ENCODE assay signal across 10 mouse cellular contexts in the genomic region with DNA sequence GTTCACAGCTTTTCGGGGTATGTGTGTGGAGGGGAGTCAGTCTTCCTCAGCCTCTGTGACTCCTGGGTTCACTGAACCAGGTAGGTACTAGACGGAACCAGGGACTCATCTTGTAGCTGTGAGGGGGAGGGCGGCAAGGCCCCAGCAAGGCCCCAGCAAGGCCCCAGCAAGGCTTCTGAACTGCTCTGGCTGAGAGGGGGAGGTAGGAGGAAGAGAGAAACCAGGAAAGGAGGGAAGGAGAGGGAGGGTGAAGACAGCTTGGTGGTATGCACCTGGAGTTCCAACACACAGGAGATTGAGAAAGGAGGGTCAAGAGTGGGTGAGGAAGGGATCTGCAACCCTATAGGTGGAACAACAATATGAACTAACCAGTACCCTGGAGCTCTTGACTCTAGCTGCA. TPM values are rescaled to one million over a fixed set of nuclear protein-coding genes. Genes with fewer than 3 reads are reported as not detected.
DNase-seq lines count a peak whose midpoint lies in the region; ATAC-seq and TF ChIP-seq lines count a peak whose summit lies in the region.
"Had no signal": no experiment of that assay in that cellular context is flagged by ENCODE, and none has a peak within 500 bp of the region (broad histone marks: within the 10 kb centered on the region; RNA-seq: fewer than 3 reads in every experiment).

No protein-coding gene starts in this region.

- WGBS in heart, embryonic 12.5 days = 66% methylated on average over 3 of the region's 3 CpGs
- WGBS in neural tube, embryonic 12.5 days = 89% methylated on average over 3 of the region's 3 CpGs
- WGBS in hindbrain, postnatal 0 days = 72% methylated on average over 3 of the region's 3 CpGs
- WGBS in stomach, embryonic 14.5 days = 68% methylated on average over 3 of the region's 3 CpGs

- H3K9ac ChIP-seq in heart, embryonic 12.5 days = peak overlapping the region; percentile 54; the same call in 1 of the 2 replicates
- H3K9ac ChIP-seq in neural tube, embryonic 12.5 days = no peak overlapping the region
- 0 out of 2 replicates have a peak overlapping the region, but pooled peaks have one; percentile 24 for H3K9ac ChIP-seq in hindbrain, postnatal 0 days (replicated peaks; ENCODE audit: low read length)
- H3K9ac ChIP-seq in stomach, embryonic 14.5 days (replicated peaks; ENCODE audit: low read depth, low read length) = no peak overlapping the region

- no peak for DNase-seq in heart, adult 8-10 months (ENCODE audit: low spot score)
- DNase-seq in neural tube, embryonic 10.5 days (ENCODE audit: extremely low spot score, low spot score) = no peak
- DNase-seq in hindbrain, postnatal 0 days (ENCODE audit: low spot score) = no peak
- DNase-seq in right cerebral cortex, postnatal 36 days (ENCODE audit: low spot score in 2 of 2) = no peak
- DNase-seq in gastrocnemius, postnatal 10 days = no peak

- no peak overlapping the region for H3K4me3 ChIP-seq in heart, embryonic 12.5 days
- H3K4me3 ChIP-seq in neural tube, embryonic 12.5 days = no peak overlapping the region
- no peak overlapping the region for H3K4me3 ChIP-seq in hindbrain, postnatal 0 days (ENCODE audit: low read length)
- H3K4me3 ChIP-seq in stomach, embryonic 14.5 days (ENCODE audit: low read depth, low read length) = no peak overlapping the region
- H3K4me3 ChIP-seq: megakaryocyte, embryonic 14.5 days had no signal

- H3K27ac ChIP-seq in heart, embryonic 12.5 days (ENCODE audit: poor library complexity, severe bottlenecking) = peak overlapping the region; percentile 43; the same call in 1 of the 2 replicates
- H3K27ac ChIP-seq in neural tube, embryonic 12.5 days = 0 out of 2 replicates have a peak overlapping the region, but pooled peaks have one; percentile 5
- peak overlapping the region; percentile 59; the same call in 1 of the 2 replicates for H3K27ac ChIP-seq in hindbrain, postnatal 0 days
- peak overlapping the region; percentile 78 for H3K27ac ChIP-seq in stomach, embryonic 14.5 days (ENCODE audit: low read length)

- peaks cover 17% of the 10 kb centered on the region for H3K4me1 ChIP-seq in heart, embryonic 12.5 days (replicated peaks)
- H3K4me1 ChIP-seq in neural tube, embryonic 12.5 days = peaks cover 13% of the 10 kb centered on the region; the same call in 1 of the 2 replicates
- H3K4me1 ChIP-seq in hindbrain, postnatal 0 days (ENCODE audit: insufficient read depth, low read length) = no peaks in the 10 kb centered on the region; the same call in 1 of the 2 replicates
- H3K4me1 ChIP-seq in stomach, embryonic 14.5 days (ENCODE audit: control insufficient read depth, insufficient read depth, low read length) = peaks cover 11% of the 10 kb centered on the region

- no peaks in the 10 kb centered on the region for H3K27me3 ChIP-seq in heart, embryonic 12.5 days (replicated peaks)
- no peaks in the 10 kb centered on the region for H3K27me3 ChIP-seq in neural tube, embryonic 12.5 days (replicated peaks)
- no peaks in the 10 kb centered on the region for H3K27me3 ChIP-seq in hindbrain, postnatal 0 days (ENCODE audit: insufficient read depth, low read length)
- H3K27me3 ChIP-seq in stomach, embryonic 14.5 days (ENCODE audit: control insufficient read depth, insufficient read depth, low read length) = no peaks in the 10 kb centered on the region
- H3K27me3 ChIP-seq: CH12.LX; megakaryocyte, embryonic 14.5 days had no signal

- H3K9me3 ChIP-seq in heart, embryonic 12.5 days (replicated peaks) = no peaks in the 10 kb centered on the region
- no peaks in the 10 kb centered on the region for H3K9me3 ChIP-seq in neural tube, embryonic 12.5 days
- no peaks in the 10 kb centered on the region for H3K9me3 ChIP-seq in hindbrain, postnatal 0 days (ENCODE audit: low read length)
- H3K9me3 ChIP-seq in stomach, embryonic 14.5 days (ENCODE audit: control insufficient read depth, low read depth, low read length) = no peaks in the 10 kb centered on the region
- H3K9me3 ChIP-seq: megakaryocyte, embryonic 14.5 days had no signal

- no peak for ATAC-seq in heart, embryonic 12.5 days (ENCODE audit: insufficient number of reproducible peaks, low FRiP score)
- ATAC-seq in neural tube, embryonic 12.5 days (ENCODE audit: low FRiP score, low read depth) = no peak
- ATAC-seq in hindbrain, postnatal 0 days = no peak
- peak; percentile 7; the same call in 1 of the 2 replicates for ATAC-seq in stomach, embryonic 14.5 days (ENCODE audit: insufficient number of reproducible peaks, insufficient read depth, low FRiP score, low read depth)

- H3K36me3 ChIP-seq in heart, embryonic 12.5 days = peaks cover 57% of the 10 kb centered on the region
- H3K36me3 ChIP-seq in neural tube, embryonic 12.5 days = peaks cover 18% of the 10 kb centered on the region
- peaks cover 5% of the 10 kb centered on the region; the same call in 1 of the 2 replicates for H3K36me3 ChIP-seq in hindbrain, postnatal 0 days (ENCODE audit: insufficient read depth, low read length)
- H3K36me3 ChIP-seq in stomach, embryonic 14.5 days (ENCODE audit: control insufficient read depth, insufficient read depth, low read length) = peaks cover 13% of the 10 kb centered on the region; the same call in 1 of the 2 replicates

- H3K4me2 ChIP-seq in heart, embryonic 12.5 days = no peak overlapping the region
- H3K4me2 ChIP-seq in neural tube, embryonic 12.5 days (replicated peaks) = no peak overlapping the region
- H3K4me2 ChIP-seq in hindbrain, postnatal 0 days (ENCODE audit: low read depth, low read length) = no peak overlapping the region
- H3K4me2 ChIP-seq in stomach, embryonic 14.5 days (replicated peaks; ENCODE audit: low read depth, low read length) = no peak overlapping the region

- TF ChIP-seq CTCF in hindbrain, postnatal 0 days (IDR thresholded peaks at IDR 0.05; ENCODE audit: low read depth) = no peak

RNA-seq across cellular contexts. Expression of a gene that starts 9.3 kb away (rescaled TPM):
- polyA plus RNA-seq in heart, embryonic 12.5 days (2016; fragmentation: Nextera tagmentation; extraction: Ambion mirVana) = 34.9 and 37.2 TPM in 2 replicates
- 10 to 100 TPM; 37.0 to 49.9 (median 42.1) TPM for total RNA-seq in heart, adult 8-10 months (2022)
- polyA plus RNA-seq in neural tube, embryonic 12.5 days (2016; fragmentation: Nextera tagmentation; extraction: Ambion mirVana) = 20.5 and 24.8 TPM in 2 replicates
- total RNA-seq in hindbrain, postnatal 0 days (2014; rRNA removed) = 17.9 and 23.1 TPM in 2 replicates
- 37.6 and 41.8 TPM in 2 replicates for polyA plus RNA-seq in hindbrain, postnatal 0 days (2015; fragmentation: Nextera tagmentation; extraction: Ambion mirVana)
- polyA plus RNA-seq in stomach, embryonic 14.5 days (2014; fragmentation: Nextera tagmentation; extraction: Ambion mirVana) = 18.5 and 18.8 TPM in 2 replicates
- 10 to 100 TPM; 12.9 to 13.6 TPM for total RNA-seq in gastrocnemius, postnatal 10 days (2021)

RNA-seq across cellular contexts. Expression of a gene that starts 9.8 kb away (rescaled TPM):
- 88.2 and 90.8 TPM in 2 replicates for polyA plus RNA-seq in heart, embryonic 12.5 days (2016; fragmentation: Nextera tagmentation; extraction: Ambion mirVana)
- 100 to 1,000 TPM; 146 to 174 (median 157) TPM for total RNA-seq in heart, adult 8-10 months (2022)
- polyA plus RNA-seq in neural tube, embryonic 12.5 days (2016; fragmentation: Nextera tagmentation; extraction: Ambion mirVana) = 68.6 and 70.9 TPM in 2 replicates
- total RNA-seq in hindbrain, postnatal 0 days (2014; rRNA removed) = 82.8 and 88.9 TPM in 2 replicates
- polyA plus RNA-seq in hindbrain, postnatal 0 days (2015; fragmentation: Nextera tagmentation; extraction: Ambion mirVana) = 94.3 and 102 TPM in 2 replicates
- polyA plus RNA-seq in stomach, embryonic 14.5 days (2014; fragmentation: Nextera tagmentation; extraction: Ambion mirVana) = 94.3 and 99.0 TPM in 2 replicates
- total RNA-seq in gastrocnemius, postnatal 10 days (2021) = 10 to 100 TPM; 44.1 to 47.3 TPM

Comparison
In these comparisons a context has a peak if more than half of its experiments do, and no peak if none do; other contexts are left out.
1. H3K27ac ChIP-seq: peak in every context shown above with its lines; median percentile 78 in stomach, embryonic 14.5 days; 59 in hindbrain, postnatal 0 days; 43 in heart, embryonic 12.5 days; 5 in neural tube, embryonic 12.5 days.
2. H3K9ac ChIP-seq: peak in heart, embryonic 12.5 days (single experiment) and hindbrain, postnatal 0 days (single experiment); none in neural tube, embryonic 12.5 days (single experiment) and stomach, embryonic 14.5 days (single experiment).